Comparison of ENCODE assay signal across 17 mouse cellular contexts in genomic region chr1:54126991-54127742, GRCm38 (mm10).
"Had no signal": no experiment of that assay in that cellular context is flagged by ENCODE, and none has a peak within 500 bp of the region (broad histone marks: within the 10 kb centered on the region; RNA-seq: fewer than 3 reads in every experiment).

No protein-coding gene starts in this region.

- H3K4me3 ChIP-seq: limb, embryonic 12.5 days; stomach, embryonic 15.5 days had no signal

- H3K27me3 ChIP-seq: limb, embryonic 12.5 days; stomach, embryonic 15.5 days had no signal

- H3K4me2 ChIP-seq: limb, embryonic 12.5 days; liver, embryonic 11.5 days; lung, embryonic 14.5 days; stomach, embryonic 15.5 days had no signal

- ATAC-seq: intestine, postnatal 0 days; liver, postnatal 0 days; lung, postnatal 0 days had no signal

- H3K9me3 ChIP-seq: limb, embryonic 12.5 days; stomach, embryonic 15.5 days had no signal

- H3K36me3 ChIP-seq: limb, embryonic 12.5 days; stomach, embryonic 15.5 days had no signal

- H3K27ac ChIP-seq: kidney, postnatal 0 days; limb, embryonic 12.5 days; liver, embryonic 14.5 days; macrophage; stomach, embryonic 15.5 days had no signal

- DNase-seq: kidney, adult 2 months; kidney, postnatal 25 days; liver, postnatal 0 days; lung, embryonic 14.5 days; midbrain, embryonic 14.5 days; retina, postnatal 1 day; right cerebral cortex, postnatal 25 days; spleen, adult 18-20 months; thymus, postnatal 25 days had no signal

- H3K9ac ChIP-seq: limb, embryonic 12.5 days; liver, embryonic 14.5 days; liver, postnatal 0 days; lung, embryonic 14.5 days; stomach, embryonic 15.5 days had no signal

- H3K4me1 ChIP-seq: stomach, embryonic 15.5 days had no signal
